Mouse (Mus musculus): Measurements from ENCODE around the gene Foxo1. TPM values are rescaled to one million over a fixed set of nuclear protein-coding genes. Genes with fewer than 3 reads are reported as not detected.

The Foxo1 gene
- polyA plus RNA-seq, 1 experiment from 2014 or later, result 4.6 TPM

DNA sequence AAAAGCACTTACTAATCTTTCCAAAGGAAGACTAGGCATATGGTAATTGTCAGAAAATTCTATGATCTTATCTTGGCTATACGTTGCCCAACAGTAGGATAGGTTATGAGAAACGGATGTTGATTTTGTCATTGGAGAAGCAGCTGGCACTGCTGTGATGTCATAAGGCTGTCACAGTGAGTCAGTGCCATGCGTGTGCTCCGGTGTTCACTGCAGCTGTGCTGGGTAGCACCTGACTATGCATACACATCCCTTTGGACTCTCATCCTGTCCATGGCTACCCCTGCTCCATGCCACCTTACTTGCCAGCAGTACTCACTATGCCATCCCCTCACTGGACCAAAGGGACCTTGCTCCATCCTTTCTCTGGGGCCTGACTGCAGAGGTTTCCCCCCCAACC is 30.5 kb downstream of the Foxo1 start:
- Histone ChIP-seq H3K36me3 (no peaks in the 10 kb centered on the region), H3K27me3 (ENCODE audit: low read depth, poor library complexity, severe bottlenecking) (no peaks in the 10 kb centered on the region), H3K9me3 (replicated peaks) (no peaks in the 10 kb centered on the region), H3K4me3 (no peak overlapping the region), H3K4me1 (peaks cover 74% of the 10 kb centered on the region), H3K27ac (peak overlapping the region; percentile 50)
- WGBS, result 88% methylated on average over 4 of the region's 4 CpGs
- no peak for DNase-seq (ENCODE audit: low spot score)

DNA sequence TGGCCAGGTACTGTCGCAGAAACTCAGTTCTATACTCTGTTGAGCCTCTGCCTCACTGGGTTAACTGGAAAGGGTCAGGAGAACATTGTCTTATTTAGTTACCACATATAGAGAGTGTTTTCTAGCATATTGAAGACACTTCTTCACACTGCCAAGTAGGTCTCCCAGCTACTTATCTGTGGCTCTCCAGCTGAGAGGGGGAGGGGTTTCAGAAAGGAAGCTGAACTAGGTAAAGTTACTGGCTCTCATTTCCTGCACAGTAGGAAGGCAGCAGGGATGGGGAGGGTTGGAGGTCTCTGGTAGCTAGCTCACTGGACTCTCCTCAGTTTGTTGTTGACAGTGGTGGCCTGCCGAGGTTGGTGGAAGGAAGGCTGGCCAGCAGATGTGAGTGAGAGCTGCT is 31.2 kb downstream of the Foxo1 start:
- Histone ChIP-seq H3K36me3 (no peaks in the 10 kb centered on the region), H3K4me3 (no peak overlapping the region), H3K27ac (peak overlapping the region; percentile 76), H3K4me1 (peaks cover 68% of the 10 kb centered on the region), H3K27me3 (ENCODE audit: low read depth, poor library complexity, severe bottlenecking) (no peaks in the 10 kb centered on the region), H3K9me3 (replicated peaks) (no peaks in the 10 kb centered on the region)
- 37% methylated on average over 2 of the region's 2 CpGs for WGBS
- DNase-seq (ENCODE audit: low spot score), result no peak

DNA sequence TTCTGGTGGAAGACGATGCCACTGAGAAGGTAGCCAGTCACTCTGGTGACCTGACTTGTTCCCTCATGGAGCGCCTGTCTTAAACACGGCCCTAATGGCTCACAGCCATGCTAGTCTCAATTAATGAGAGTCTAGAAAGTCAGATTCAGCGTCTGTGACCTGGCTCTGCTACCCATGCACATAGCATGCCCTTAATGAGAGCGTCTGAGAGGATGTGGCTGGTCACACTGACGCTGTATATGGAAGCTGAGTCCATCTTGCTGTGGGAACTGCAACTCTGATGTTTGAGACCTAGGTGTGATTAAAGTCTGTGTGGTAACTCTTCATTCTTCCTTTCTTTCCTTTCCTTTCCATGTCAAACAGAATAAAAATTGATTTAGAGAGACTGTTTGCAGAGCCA is 32.4 kb downstream of the Foxo1 start:
- Histone ChIP-seq H3K27ac (peak overlapping the region; percentile 76), H3K4me1 (peaks cover 67% of the 10 kb centered on the region), H3K27me3 (ENCODE audit: low read depth, poor library complexity, severe bottlenecking) (no peaks in the 10 kb centered on the region), H3K9me3 (replicated peaks) (no peaks in the 10 kb centered on the region), H3K4me3 (no peak overlapping the region), H3K36me3 (no peaks in the 10 kb centered on the region)
- WGBS, result 69% methylated on average over 6 of the region's 6 CpGs
- no peak for DNase-seq (ENCODE audit: low spot score)

DNA sequence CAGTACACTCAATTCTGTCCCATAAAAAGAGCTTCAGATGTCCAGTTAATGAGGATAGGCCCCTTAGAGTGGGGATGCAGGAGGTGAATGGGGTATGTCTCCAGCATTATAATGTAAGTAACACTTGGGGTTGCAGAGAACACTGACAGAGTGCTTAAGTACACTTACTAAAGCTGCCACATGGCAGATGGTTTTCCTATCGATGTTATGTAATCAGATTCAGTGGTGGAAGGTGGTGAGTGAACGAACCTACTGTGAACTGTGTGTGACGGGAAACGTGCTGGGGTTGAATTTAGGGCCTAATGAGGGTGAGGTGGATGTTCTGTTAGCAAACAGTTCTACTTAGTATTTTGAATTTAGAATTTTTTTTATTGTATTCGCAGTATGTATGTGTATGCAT is 35.2 kb downstream of the Foxo1 start:
- Histone ChIP-seq H3K36me3 (no peaks in the 10 kb centered on the region), H3K27ac (no peak overlapping the region), H3K9me3 (replicated peaks) (no peaks in the 10 kb centered on the region), H3K27me3 (ENCODE audit: low read depth, poor library complexity, severe bottlenecking) (no peaks in the 10 kb centered on the region), H3K4me1 (peaks cover 39% of the 10 kb centered on the region), H3K4me3 (no peak overlapping the region)
- no peak for DNase-seq (ENCODE audit: low spot score)
- 86% methylated on average over 5 of the region's 5 CpGs for WGBS

DNA sequence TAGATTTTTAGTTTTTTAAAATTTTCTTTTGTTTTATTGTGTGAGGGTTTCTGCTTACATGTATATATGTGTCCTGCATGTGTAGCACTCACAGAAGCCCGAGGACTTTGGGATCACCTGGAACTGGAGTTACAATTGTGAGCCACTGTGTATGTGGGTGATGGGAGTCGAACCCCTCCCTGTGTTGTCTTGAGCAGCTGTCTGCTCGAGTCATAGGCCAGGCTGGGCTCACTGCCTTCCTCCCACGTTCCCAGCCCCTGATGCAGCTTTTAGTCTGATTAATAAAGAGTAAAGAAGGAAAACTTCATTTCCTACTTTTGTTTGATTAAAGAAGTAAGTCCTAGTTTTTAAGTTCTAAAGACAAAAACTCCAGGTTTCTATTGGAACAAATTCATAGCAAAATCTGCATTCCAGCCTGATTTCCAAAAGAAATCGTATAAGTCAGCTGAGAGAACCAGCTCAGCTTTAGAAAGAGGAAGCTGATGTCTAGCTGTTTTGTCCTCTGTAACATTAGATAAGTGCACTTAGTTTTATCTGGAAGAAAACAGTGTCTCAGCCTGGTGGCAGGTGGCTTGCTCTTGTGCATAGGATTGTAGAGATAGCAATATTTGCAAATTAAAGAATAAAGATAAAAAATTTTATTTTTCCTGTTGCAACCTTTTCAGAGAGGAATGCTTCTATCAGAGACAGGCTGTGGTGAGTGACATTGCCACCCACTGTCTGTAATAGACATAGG is 40.6 kb downstream of the Foxo1 start:
- DNase-seq (ENCODE audit: low spot score), result no peak
- no peak overlapping the region for H3K27ac ChIP-seq
- 67% methylated on average over 5 of the region's 5 CpGs for WGBS
- H3K36me3 ChIP-seq, result no peaks in the 10 kb centered on the region
- H3K4me3 ChIP-seq, result no peak overlapping the region
- H3K4me1 ChIP-seq, result no peaks in the 10 kb centered on the region
- no peaks in the 10 kb centered on the region for H3K9me3 ChIP-seq (replicated peaks)
- H3K27me3 ChIP-seq (ENCODE audit: low read depth, poor library complexity, severe bottlenecking), result no peaks in the 10 kb centered on the region

- Histone ChIP-seq H3K27me3 (ENCODE audit: low read depth, poor library complexity, severe bottlenecking) (no peaks in the 10 kb centered on the region), H3K36me3 (no peaks in the 10 kb centered on the region), H3K4me1 (peaks cover 31% of the 10 kb centered on the region), H3K9me3 (replicated peaks) (no peaks in the 10 kb centered on the region), H3K27ac (no peak overlapping the region), H3K4me3 (no peak overlapping the region)
- DNase-seq (ENCODE audit: low spot score), result no peak
- WGBS, result 82% methylated on average over 12 of the region's 12 CpGs
Observed at GRCm38 (mm10) chr3:52320516-52321270, 52.6 kb downstream of the Foxo1 start.

- Histone ChIP-seq H3K27me3 (ENCODE audit: low read depth, poor library complexity, severe bottlenecking) (no peaks in the 10 kb centered on the region), H3K4me1 (peaks cover 37% of the 10 kb centered on the region)
- 25% methylated on average over 9 of the region's 9 CpGs for WGBS
Observed at GRCm38 (mm10) chr3:52322401-52323385, 54.6 kb downstream of the Foxo1 start.

DNA sequence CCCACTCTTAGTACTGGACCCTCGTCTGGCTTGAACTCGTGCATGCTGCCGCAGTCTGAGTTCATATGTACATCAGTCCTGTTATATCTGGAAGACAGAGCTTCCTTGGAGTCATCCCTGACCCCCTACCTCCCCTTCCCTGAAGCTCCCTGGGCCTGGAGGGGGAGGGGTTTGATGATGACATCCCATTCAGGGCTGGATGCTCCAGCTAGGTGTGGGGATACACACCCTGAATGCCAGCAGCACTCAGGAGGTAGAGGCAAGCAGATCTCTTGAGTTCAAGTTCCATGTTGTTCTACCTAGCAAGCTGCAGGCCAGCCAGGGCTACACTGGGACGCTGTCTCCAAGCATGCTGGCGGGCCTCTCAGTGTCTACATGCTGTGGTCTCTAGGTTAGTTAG is 56.9 kb downstream of the Foxo1 start:
- Histone ChIP-seq H3K27me3 (ENCODE audit: low read depth, poor library complexity, severe bottlenecking) (no peaks in the 10 kb centered on the region), H3K4me3 (no peak overlapping the region), H3K27ac (no peak overlapping the region), H3K36me3 (no peaks in the 10 kb centered on the region), H3K9me3 (replicated peaks) (no peaks in the 10 kb centered on the region), H3K4me1 (peaks cover 42% of the 10 kb centered on the region)
- no peak for DNase-seq (ENCODE audit: low spot score)
- WGBS, result 95% methylated on average over 5 of the region's 5 CpGs

More at GRCm38 (mm10) chr3:52322401-52323385, 54.6 kb downstream of the Foxo1 start:
- DNase-seq (ENCODE audit: low spot score), result no peak
- H3K27ac ChIP-seq, result peak overlapping the region; percentile 68
- H3K4me3 ChIP-seq, result no peak overlapping the region
- no peaks in the 10 kb centered on the region for H3K9me3 ChIP-seq (replicated peaks)
- H3K36me3 ChIP-seq, result no peaks in the 10 kb centered on the region

DNA sequence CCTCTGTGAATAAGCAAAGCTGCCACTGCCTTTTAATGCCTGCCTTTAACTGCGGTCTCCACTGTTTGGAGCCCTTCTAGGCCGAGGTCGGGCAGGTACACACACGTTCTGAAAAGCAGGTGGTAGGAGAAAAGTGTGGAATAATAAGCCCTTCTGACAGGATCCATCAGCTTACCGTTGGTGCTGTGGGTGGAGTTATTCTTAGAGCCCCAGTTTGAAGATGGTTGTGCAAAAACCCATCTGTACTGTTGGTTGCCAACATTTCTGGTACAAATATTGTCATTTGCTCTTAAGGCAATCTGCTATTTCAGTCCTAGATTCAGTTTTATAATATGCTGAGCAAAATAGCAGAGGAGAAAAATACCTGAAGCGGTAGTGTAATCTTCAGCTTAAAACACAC is 58.6 kb downstream of the Foxo1 start:
- Histone ChIP-seq H3K4me1 (peaks cover 40% of the 10 kb centered on the region), H3K27ac (no peak overlapping the region), H3K27me3 (ENCODE audit: low read depth, poor library complexity, severe bottlenecking) (no peaks in the 10 kb centered on the region), H3K9me3 (replicated peaks) (no peaks in the 10 kb centered on the region), H3K36me3 (no peaks in the 10 kb centered on the region), H3K4me3 (no peak overlapping the region)
- WGBS, result 89% methylated on average over 6 of the region's 6 CpGs
- no peak for DNase-seq (ENCODE audit: low spot score)

- Histone ChIP-seq H3K27ac (no peak overlapping the region), H3K4me1 (peaks cover 37% of the 10 kb centered on the region), H3K9me3 (replicated peaks) (no peaks in the 10 kb centered on the region), H3K27me3 (ENCODE audit: low read depth, poor library complexity, severe bottlenecking) (no peaks in the 10 kb centered on the region), H3K4me3 (no peak overlapping the region), H3K36me3 (no peaks in the 10 kb centered on the region)
- WGBS, result 87% methylated on average over 13 of the region's 13 CpGs
- DNase-seq (ENCODE audit: low spot score), result no peak
Observed at GRCm38 (mm10) chr3:52327146-52327545, 59.0 kb downstream of the Foxo1 start.

- H3K9me3 ChIP-seq (replicated peaks), result no peaks in the 10 kb centered on the region
- WGBS, result 92% methylated on average over 1 of the region's 1 CpGs
- DNase-seq (ENCODE audit: low spot score), result no peak
Observed at GRCm38 (mm10) chr3:52331709-52332108, 63.6 kb downstream of the Foxo1 start.

DNA sequence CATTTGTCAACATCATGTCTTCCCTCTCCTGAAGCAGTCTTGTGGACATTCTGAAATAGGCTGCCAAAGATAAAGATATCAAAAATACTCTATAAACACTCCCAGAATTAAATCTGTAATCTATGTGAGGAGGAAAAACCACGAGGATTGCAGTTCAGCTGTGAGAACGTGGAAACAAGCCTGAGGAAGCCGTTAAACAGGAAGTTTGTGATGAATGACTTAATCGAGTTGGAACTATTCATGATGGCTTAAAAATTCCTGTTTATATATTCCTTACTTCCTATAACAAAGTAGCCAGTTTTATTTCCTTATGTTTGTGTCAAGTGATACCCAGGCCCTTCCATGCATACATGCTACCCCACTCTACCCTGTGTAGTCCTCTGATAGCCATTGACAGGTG is 70.6 kb downstream of the Foxo1 start:
- no peaks in the 10 kb centered on the region for H3K9me3 ChIP-seq (replicated peaks)
- H3K27me3 ChIP-seq (ENCODE audit: low read depth, poor library complexity, severe bottlenecking), result no peaks in the 10 kb centered on the region
- peaks cover 16% of the 10 kb centered on the region for H3K4me1 ChIP-seq
- WGBS, result 87% methylated on average over 4 of the region's 4 CpGs
- H3K36me3 ChIP-seq, result no peaks in the 10 kb centered on the region
- no peak overlapping the region for H3K4me3 ChIP-seq
- no peak for DNase-seq (ENCODE audit: low spot score)
- H3K27ac ChIP-seq, result no peak overlapping the region

More at GRCm38 (mm10) chr3:52331709-52332108, 63.6 kb downstream of the Foxo1 start:
- H3K36me3 ChIP-seq, result no peaks in the 10 kb centered on the region
- peaks cover 18% of the 10 kb centered on the region for H3K4me1 ChIP-seq
- no peak overlapping the region for H3K4me3 ChIP-seq
- no peak overlapping the region for H3K27ac ChIP-seq
- no peaks in the 10 kb centered on the region for H3K27me3 ChIP-seq (ENCODE audit: low read depth, poor library complexity, severe bottlenecking)

Measured in limb, embryonic 10.5 days (tissue).